Comparison of ENCODE assay signal across 8 mouse cellular contexts in the genomic region with DNA sequence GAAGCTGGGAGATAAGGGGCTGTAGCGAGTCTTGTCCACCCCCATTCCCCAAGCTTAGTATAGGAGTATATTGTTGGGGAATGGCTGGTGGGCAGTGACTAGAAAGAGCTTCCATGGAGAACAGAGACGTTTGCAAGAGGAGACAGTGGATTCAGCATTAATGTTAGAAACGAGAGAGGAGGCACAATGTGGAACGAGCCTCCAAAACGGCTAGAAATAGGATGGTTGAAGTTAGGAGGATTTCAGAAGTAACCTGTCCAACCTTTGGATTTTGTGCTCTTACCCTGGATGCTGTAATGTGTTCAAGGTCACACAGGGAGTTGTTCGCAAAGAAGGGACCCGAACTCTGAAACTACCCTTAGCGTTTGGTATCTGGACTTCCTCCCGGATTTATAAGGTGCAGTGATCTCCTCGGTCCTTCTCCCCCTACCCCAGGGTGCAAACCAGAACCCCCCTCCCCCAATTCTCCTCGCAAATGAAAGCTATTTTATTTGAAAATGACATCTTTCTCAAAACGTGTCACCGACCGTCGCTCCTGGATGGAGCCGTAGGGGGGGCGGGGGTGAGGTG. TPM values are rescaled to one million over a fixed set of nuclear protein-coding genes. Genes with fewer than 3 reads are reported as not detected.
DNase-seq lines count a peak whose midpoint lies in the region; ATAC-seq and TF ChIP-seq lines count a peak whose summit lies in the region.

No protein-coding gene starts in this region.

- ATAC-seq in hindbrain, embryonic 16.5 days = no peak
- no peak for ATAC-seq in midbrain, postnatal 0 days (ENCODE audit: low FRiP score)

- TF ChIP-seq POLR2A in lung, adult 2 months (IDR thresholded peaks at IDR 0.05; ENCODE audit: borderline replicate concordance, extremely low read depth, low read depth, low read length) = no peak

- TF ChIP-seq CTCF in lung, adult 2 months (IDR thresholded peaks at IDR 0.05; ENCODE audit: insufficient read depth, low read length) = no peak
- no peak for TF ChIP-seq CTCF in midbrain, postnatal 0 days (IDR thresholded peaks at IDR 0.05)

- H3K9ac ChIP-seq in hindbrain, embryonic 16.5 days (ENCODE audit: low read depth, low read length) = peak overlapping the region; percentile 99
- H3K9ac ChIP-seq in midbrain, postnatal 0 days (replicated peaks; ENCODE audit: low read length, poor library complexity, severe bottlenecking) = peak overlapping the region; percentile 99

- no peaks in the 10 kb centered on the region for H3K9me3 ChIP-seq in embryonic facial prominence, embryonic 10.5 days
- no peaks in the 10 kb centered on the region for H3K9me3 ChIP-seq in hindbrain, embryonic 16.5 days (ENCODE audit: control insufficient read depth, low read length)
- no peaks in the 10 kb centered on the region for H3K9me3 ChIP-seq in midbrain, postnatal 0 days (ENCODE audit: low read length)

- no peaks in the 10 kb centered on the region for H3K36me3 ChIP-seq in embryonic facial prominence, embryonic 10.5 days (replicated peaks)
- H3K36me3 ChIP-seq in hindbrain, embryonic 16.5 days (ENCODE audit: control insufficient read depth, insufficient read depth, low read length) = no peaks in the 10 kb centered on the region
- H3K36me3 ChIP-seq in midbrain, postnatal 0 days (ENCODE audit: insufficient read depth, low read length) = no peaks in the 10 kb centered on the region

- WGBS in lung, adult 2 months = under 1% methylated on average over 17 of the region's 17 CpGs
- WGBS in embryonic facial prominence, embryonic 10.5 days = under 1% methylated on average over 17 of the region's 17 CpGs
- WGBS in hindbrain, embryonic 16.5 days = under 1% methylated on average over 16 of the region's 17 CpGs
- under 1% methylated on average over 17 of the region's 17 CpGs for WGBS in midbrain, postnatal 0 days

- peaks cover 10% of the 10 kb centered on the region; the same call in 1 of the 2 replicates for H3K27me3 ChIP-seq in embryonic facial prominence, embryonic 10.5 days (replicated peaks; ENCODE audit: low read depth, poor library complexity, severe bottlenecking)
- no peaks in the 10 kb centered on the region for H3K27me3 ChIP-seq in hindbrain, embryonic 16.5 days (replicated peaks; ENCODE audit: control insufficient read depth, insufficient read depth, low read length)
- H3K27me3 ChIP-seq in midbrain, postnatal 0 days (ENCODE audit: insufficient read depth, low read length) = no peaks in the 10 kb centered on the region

- H3K4me3 ChIP-seq in lung, adult 2 months (replicated peaks; ENCODE audit: extremely low read depth, low read depth, low read length) = peak overlapping the region; percentile 80
- peak overlapping the region; percentile 90 for H3K4me3 ChIP-seq in embryonic facial prominence, embryonic 10.5 days
- peak overlapping the region; percentile 85 for H3K4me3 ChIP-seq in hindbrain, embryonic 16.5 days (ENCODE audit: low read length)
- peak overlapping the region; percentile 79 for H3K4me3 ChIP-seq in midbrain, postnatal 0 days (ENCODE audit: low read depth, low read length)

- DNase-seq in lung, adult 2 months = no peak
- DNase-seq in lung, adult 18-20 months = no peak
- no peak for DNase-seq in embryonic facial prominence, embryonic 10.5 days (ENCODE audit: low spot score)
- no peak for DNase-seq in midbrain, postnatal 0 days (ENCODE audit: low spot score)
- DNase-seq in frontal cortex, postnatal 14 days (ENCODE audit: low spot score in 2 of 2) = no peak
- no peak for DNase-seq in adrenal gland, postnatal 36 days
- no peak for DNase-seq in thymus, postnatal 14 days

- peak overlapping the region; percentile 91 for H3K4me2 ChIP-seq in hindbrain, embryonic 16.5 days (ENCODE audit: low read length)
- H3K4me2 ChIP-seq in midbrain, postnatal 0 days (ENCODE audit: low read depth, low read length, poor library complexity, severe bottlenecking) = peak overlapping the region; percentile 94

- peak overlapping the region; percentile 97 for H3K27ac ChIP-seq in embryonic facial prominence, embryonic 10.5 days (replicated peaks)
- peak overlapping the region; percentile 100 for H3K27ac ChIP-seq in hindbrain, embryonic 16.5 days (ENCODE audit: low read depth, low read length)
- H3K27ac ChIP-seq in midbrain, postnatal 0 days (ENCODE audit: low read depth, low read length) = peak overlapping the region; percentile 99

- H3K4me1 ChIP-seq in lung, adult 2 months (ENCODE audit: control insufficient read depth, insufficient read depth, low read length) = peaks cover 26% of the 10 kb centered on the region
- H3K4me1 ChIP-seq in embryonic facial prominence, embryonic 10.5 days = peaks cover 73% of the 10 kb centered on the region
- peaks cover 44% of the 10 kb centered on the region for H3K4me1 ChIP-seq in hindbrain, embryonic 16.5 days (ENCODE audit: control insufficient read depth, insufficient read depth, low read depth, low read length)
- H3K4me1 ChIP-seq in midbrain, postnatal 0 days (ENCODE audit: insufficient read depth, low read length) = peaks cover 30% of the 10 kb centered on the region

RNA-seq across cellular contexts. Expression of a gene that starts 0.7 kb away (rescaled TPM):
- 142 and 159 TPM in 2 replicates for polyA plus RNA-seq in lung, adult 2 months (2012; rRNA removed)
- 8.8 and 9.1 TPM in 2 replicates for polyA plus RNA-seq in embryonic facial prominence, embryonic 10.5 days (2016; fragmentation: Nextera tagmentation; extraction: Ambion mirVana)
- polyA plus RNA-seq in hindbrain, embryonic 16.5 days (2015; fragmentation: Nextera tagmentation; extraction: Ambion mirVana) = 127 and 144 TPM in 2 replicates
- 774 and 843 TPM in 2 replicates for total RNA-seq in midbrain, postnatal 0 days (2014; rRNA removed)
- 165 and 182 TPM in 2 replicates for polyA plus RNA-seq in midbrain, postnatal 0 days (2015; fragmentation: Nextera tagmentation; extraction: Ambion mirVana)
- total RNA-seq in adrenal gland, postnatal 36 days (2021) = 10 to 100 TPM; 69.2 to 91.7 TPM

RNA-seq across cellular contexts. Expression of a gene that starts 11.9 kb away (rescaled TPM):
- 45.0 and 55.1 TPM in 2 replicates for polyA plus RNA-seq in lung, adult 2 months (2012; rRNA removed)
- 73.9 and 78.1 TPM in 2 replicates for polyA plus RNA-seq in embryonic facial prominence, embryonic 10.5 days (2016; fragmentation: Nextera tagmentation; extraction: Ambion mirVana)
- polyA plus RNA-seq in hindbrain, embryonic 16.5 days (2015; fragmentation: Nextera tagmentation; extraction: Ambion mirVana) = 62.5 and 71.1 TPM in 2 replicates
- 66.6 and 81.2 TPM in 2 replicates for total RNA-seq in midbrain, postnatal 0 days (2014; rRNA removed)
- polyA plus RNA-seq in midbrain, postnatal 0 days (2015; fragmentation: Nextera tagmentation; extraction: Ambion mirVana) = 52.2 and 59.8 TPM in 2 replicates
- total RNA-seq in adrenal gland, postnatal 36 days (2021) = 10 to 100 TPM; 46.9 to 52.0 TPM

RNA-seq across cellular contexts. Expression of a gene that starts 34.0 kb away (rescaled TPM):
- 213 and 329 TPM in 2 replicates for polyA plus RNA-seq in lung, adult 2 months (2012; rRNA removed)
- polyA plus RNA-seq in embryonic facial prominence, embryonic 10.5 days (2016; fragmentation: Nextera tagmentation; extraction: Ambion mirVana) = 1.1 and 1.8 TPM in 2 replicates
- polyA plus RNA-seq in hindbrain, embryonic 16.5 days (2015; fragmentation: Nextera tagmentation; extraction: Ambion mirVana) = 4.9 and 5.6 TPM in 2 replicates
- total RNA-seq in midbrain, postnatal 0 days (2014; rRNA removed) = 7.1 and 11.0 TPM in 2 replicates
- 12.3 and 14.3 TPM in 2 replicates for polyA plus RNA-seq in midbrain, postnatal 0 days (2015; fragmentation: Nextera tagmentation; extraction: Ambion mirVana)
- total RNA-seq in adrenal gland, postnatal 36 days (2021) = 100 to 1,000 TPM; 116 to 171 TPM

RNA-seq across cellular contexts. Expression of a gene that starts 40.1 kb away (rescaled TPM):
- polyA plus RNA-seq in lung, adult 2 months (2012; rRNA removed) = not detected in 2 replicates
- polyA plus RNA-seq in embryonic facial prominence, embryonic 10.5 days (2016; fragmentation: Nextera tagmentation; extraction: Ambion mirVana) = not detected in 2 replicates
- polyA plus RNA-seq in hindbrain, embryonic 16.5 days (2015; fragmentation: Nextera tagmentation; extraction: Ambion mirVana) = not detected in 2 replicates
- total RNA-seq in midbrain, postnatal 0 days (2014; rRNA removed) = not detected in 2 replicates
- not detected in 2 replicates for polyA plus RNA-seq in midbrain, postnatal 0 days (2015; fragmentation: Nextera tagmentation; extraction: Ambion mirVana)
- total RNA-seq in adrenal gland, postnatal 36 days (2021) = not detected

RNA-seq across cellular contexts. Expression of a gene that starts 54.2 kb away (rescaled TPM):
- 39.0 and 54.3 TPM in 2 replicates for polyA plus RNA-seq in lung, adult 2 months (2012; rRNA removed)
- polyA plus RNA-seq in embryonic facial prominence, embryonic 10.5 days (2016; fragmentation: Nextera tagmentation; extraction: Ambion mirVana) = 23.4 and 23.5 TPM in 2 replicates
- 28.2 and 28.6 TPM in 2 replicates for polyA plus RNA-seq in hindbrain, embryonic 16.5 days (2015; fragmentation: Nextera tagmentation; extraction: Ambion mirVana)
- total RNA-seq in midbrain, postnatal 0 days (2014; rRNA removed) = 88.3 and 107 TPM in 2 replicates
- polyA plus RNA-seq in midbrain, postnatal 0 days (2015; fragmentation: Nextera tagmentation; extraction: Ambion mirVana) = 22.3 and 25.8 TPM in 2 replicates
- 100 to 1,000 TPM in 1 of 2 experiments, 10 to 100 TPM in 1; 94.2 to 106 TPM for total RNA-seq in adrenal gland, postnatal 36 days (2021)

Comparison
In these comparisons a context has a peak if more than half of its experiments do, and no peak if none do; other contexts are left out.
1. RNA of a gene that starts 0.7 kb away (polyA plus RNA-seq): 165 to 182 TPM in midbrain, postnatal 0 days, 127 to 144 TPM in hindbrain, embryonic 16.5 days and 142 to 159 TPM in lung, adult 2 months; 8.8 to 9.1 TPM in embryonic facial prominence, embryonic 10.5 days; every median in the first group is over 10 times any median in the second.
2. RNA of a gene that starts 34.0 kb away (polyA plus RNA-seq): 213 to 329 TPM in lung, adult 2 months; 12.3 to 14.3 TPM in midbrain, postnatal 0 days, 4.9 to 5.6 TPM in hindbrain, embryonic 16.5 days and 1.1 to 1.8 TPM in embryonic facial prominence, embryonic 10.5 days; every median in the first group is over 10 times any median in the second.
3. Peak in every context shown above with its lines, with median percentiles within 50 percentile points of each other: H3K4me3 ChIP-seq and H3K27ac ChIP-seq.